Mouse (Mus musculus) kidney, postnatal 14 days (tissue): ENCODE data around the gene Rpl3l.
"Not testable (repeated sequence)": the region's sequence is repeated elsewhere in the genome, so short reads cannot be mapped to it uniquely, and the experiment has no call there.

Experiments
- DNase-seq: peaks from one replicate; pipeline ENCODE4 v3.0.0; 2022; ENCODE audit warnings: mixed read lengths

Rpl3l gene

DNA sequence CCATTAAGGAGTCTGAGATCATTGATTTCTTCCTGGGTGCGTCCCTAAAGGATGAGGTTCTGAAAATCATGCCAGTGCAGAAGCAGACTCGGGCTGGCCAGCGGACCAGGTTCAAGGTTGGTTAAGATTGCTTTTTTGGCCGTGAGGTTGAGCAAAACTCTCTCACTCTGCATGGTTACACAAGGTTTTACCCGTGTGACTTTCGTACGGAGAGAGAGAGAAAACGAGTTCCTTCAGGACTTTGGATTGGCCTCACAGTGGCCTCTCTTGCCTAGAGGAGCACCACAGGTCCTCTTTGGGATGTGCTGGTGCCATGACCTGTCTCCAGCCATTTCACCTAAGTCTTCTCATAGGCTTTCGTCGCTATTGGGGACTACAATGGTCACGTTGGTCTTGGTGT lies 7.0 kb upstream of the Rpl3l start:
- DNase-seq, result not testable (repeated sequence)

GRCm38 (mm10) chr17:24721383-24721955 lies 6.2 kb upstream of the Rpl3l start:
- not testable (repeated sequence) for DNase-seq

DNA sequence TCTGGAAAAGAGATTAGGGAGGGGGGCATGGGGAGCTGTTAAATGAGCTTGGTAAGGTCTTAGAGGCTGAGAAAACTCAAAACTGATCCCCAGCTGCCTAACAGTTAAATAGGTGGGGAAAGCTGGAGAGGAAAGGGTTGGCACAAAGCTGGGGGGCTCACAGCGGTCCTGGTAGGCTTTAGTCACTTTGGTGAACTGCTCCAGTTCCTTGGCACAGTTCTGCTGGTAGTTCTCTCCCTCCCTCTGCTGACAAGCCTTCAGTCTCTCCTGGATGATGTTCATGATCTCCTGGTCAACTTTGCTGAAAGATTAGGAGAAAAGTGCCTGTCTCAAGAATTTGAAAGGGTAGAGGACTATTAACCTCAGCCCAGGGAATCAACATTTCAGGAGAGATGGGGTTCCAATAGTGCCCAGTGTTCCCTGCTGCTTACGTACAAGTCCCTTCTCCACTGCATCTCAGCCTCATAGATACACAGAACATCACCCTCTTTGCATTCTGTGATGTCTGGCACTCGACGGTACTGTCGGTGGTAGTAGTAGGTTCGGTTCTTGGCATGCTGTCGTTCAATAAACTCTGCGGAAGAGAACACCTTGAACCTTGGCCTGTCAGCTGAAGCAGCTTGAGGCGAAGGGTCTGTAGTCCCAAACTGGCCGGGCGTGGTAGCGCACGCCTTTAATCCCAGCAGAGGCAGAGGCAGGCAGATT lies 5.2 kb upstream of the Rpl3l start:
- no peak for DNase-seq

GRCm38 (mm10) chr17:24723122-24723880 lies 4.3 kb upstream of the Rpl3l start:
- no peak for DNase-seq

- no peak for DNase-seq
These were observed 3.8 kb upstream of the Rpl3l start for GRCm38 (mm10) chr17:24723881-24724180.

- DNase-seq, result peak; percentile 97
These were observed 3.4 kb upstream of the Rpl3l start, which contains the start of gene Ndufb10 for GRCm38 (mm10) chr17:24724184-24724583. Gene Ndufb10, minus strand, starts transcription at chr17:24724478.

DNA sequence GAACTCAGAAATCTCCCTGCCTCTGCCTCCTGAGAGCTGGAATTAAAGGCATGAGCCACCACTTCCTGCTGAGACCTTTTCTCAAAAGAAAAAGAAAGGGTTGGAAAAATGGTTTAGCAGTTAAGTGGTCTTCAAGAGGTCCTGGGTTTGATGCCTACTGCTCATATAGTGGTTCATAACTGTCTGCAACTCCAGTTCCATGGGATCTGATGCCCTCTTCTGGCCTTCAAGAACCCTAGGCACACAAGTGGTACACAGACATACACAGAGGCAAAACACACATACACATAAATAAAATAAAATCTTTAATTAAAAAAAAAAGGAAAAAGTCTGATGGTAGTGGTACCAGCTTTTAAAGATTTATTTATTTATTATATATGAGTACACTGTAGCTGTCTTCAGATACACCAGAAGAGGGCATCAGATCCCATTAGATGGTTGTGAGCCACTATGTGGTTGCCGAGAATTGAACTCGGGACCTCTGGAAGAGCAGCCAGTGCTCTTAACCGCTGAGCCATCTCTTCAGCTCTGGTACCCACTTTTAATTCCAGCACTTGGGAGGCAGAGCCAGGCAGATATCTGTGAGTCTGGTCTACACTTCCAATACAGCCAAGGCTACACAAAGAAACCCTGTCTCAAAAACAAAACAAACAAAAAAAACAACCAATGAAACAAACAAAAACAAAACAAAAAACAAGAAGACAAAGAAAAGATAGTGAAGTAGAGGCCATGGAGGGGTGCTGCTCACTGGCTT lies 1.8 kb upstream of the Rpl3l start:
- no peak for DNase-seq

DNA sequence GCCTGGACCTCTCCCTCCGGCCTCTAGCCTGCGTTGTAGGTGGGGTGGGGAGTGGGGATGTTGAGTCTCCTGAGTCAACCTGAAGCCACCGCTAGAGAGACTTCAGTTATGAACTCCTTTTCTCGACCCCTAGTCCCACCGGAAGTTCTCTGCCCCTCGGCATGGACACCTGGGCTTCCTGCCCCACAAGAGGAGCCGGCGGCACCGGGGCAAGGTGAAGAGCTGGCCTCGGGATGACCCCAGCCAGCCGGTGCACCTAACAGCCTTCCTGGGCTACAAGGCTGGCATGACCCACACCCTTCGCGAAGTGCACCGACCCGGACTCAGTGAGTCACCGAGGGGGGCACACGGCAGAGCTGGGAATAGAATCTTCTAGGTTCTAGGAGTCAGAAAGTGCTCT lies 564 bp downstream of the Rpl3l start:
- DNase-seq, result no peak

GRCm38 (mm10) chr17:24729067-24729466 lies 1.4 kb downstream of the Rpl3l start:
- no peak for DNase-seq

GRCm38 (mm10) chr17:24730787-24731186 lies 3.2 kb downstream of the Rpl3l start:
- no peak for DNase-seq

DNA sequence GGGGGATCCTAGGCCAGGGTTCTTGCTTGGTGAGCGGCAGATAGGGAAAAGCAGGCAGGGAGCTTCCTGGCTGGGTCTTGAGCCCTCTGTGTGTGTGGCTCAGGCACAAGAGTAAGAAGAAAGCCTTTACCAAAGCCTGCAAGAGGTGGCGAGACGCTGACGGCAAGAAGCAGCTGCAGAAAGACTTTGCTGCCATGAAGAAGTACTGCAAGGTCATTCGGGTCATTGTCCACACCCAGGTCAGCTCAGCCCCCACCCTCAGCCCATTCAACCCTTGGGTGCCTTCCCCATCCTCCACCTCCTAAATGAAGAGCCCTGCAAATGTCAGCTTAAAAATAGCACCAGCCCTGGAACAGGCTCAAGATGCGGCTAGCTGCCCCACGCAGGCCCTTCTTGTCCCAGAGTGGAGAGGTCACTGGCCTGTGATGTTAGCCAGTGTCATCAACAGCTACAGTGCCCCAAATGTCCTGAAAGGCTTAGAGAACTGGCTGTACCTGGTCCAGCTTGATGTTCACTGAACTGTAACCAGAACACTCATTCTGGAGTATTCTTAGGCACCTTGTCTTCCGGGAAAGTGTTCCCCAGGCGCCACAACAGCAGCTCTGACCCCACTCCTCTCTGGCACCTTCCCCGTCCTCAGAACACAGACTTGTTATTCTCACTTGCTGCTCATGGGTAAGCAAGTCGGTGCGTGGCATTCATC lies 4.8 kb downstream of the Rpl3l start:
- no peak for DNase-seq

DNA sequence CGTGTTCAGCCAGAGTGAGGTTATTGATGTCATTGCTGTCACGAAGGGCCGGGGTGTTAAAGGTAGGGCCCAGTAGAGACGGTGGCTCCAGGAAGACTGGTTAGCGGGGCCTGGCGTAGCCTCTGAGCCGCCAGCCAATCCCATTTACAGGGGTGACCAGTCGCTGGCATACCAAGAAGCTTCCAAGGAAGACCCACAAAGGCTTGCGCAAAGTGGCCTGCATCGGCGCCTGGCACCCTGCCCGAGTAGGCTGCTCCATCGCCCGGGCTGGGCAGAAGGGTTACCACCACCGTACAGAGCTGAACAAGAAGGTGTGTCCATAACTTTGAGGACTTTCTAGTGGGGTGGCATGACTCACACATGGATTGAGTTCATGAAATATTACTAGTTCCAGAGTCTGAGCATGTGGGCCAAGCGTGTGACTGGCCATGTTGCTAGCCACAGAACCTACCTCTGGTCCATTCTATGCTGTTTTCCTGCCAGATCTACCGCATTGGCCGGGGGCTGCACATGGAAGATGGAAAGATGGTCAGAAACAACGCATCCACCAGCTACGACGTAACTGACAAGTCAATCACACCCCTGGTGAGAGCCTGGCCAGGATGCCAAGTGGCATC lies 5.9 kb downstream of the Rpl3l start:
- DNase-seq, result no peak

DNA sequence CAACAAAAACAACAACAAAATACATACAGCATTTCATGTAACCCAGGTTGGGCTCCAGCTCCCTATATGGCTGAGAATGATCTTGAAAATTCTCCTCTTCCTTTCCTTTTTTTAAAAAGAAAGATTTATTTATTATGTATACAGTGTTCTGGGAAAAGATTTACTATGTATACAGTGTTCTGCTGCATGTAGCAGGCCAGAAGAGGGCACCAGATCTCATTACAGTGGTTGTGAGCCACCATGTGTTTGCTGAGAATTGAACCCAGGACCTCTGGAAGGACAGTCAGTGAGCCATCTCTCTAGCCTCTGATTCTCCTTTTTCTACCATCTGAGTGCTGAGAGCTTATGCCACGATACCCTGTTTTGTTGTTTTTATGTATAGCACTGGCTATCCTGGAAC lies 6.9 kb downstream of the Rpl3l start:
- no peak for DNase-seq

DNA sequence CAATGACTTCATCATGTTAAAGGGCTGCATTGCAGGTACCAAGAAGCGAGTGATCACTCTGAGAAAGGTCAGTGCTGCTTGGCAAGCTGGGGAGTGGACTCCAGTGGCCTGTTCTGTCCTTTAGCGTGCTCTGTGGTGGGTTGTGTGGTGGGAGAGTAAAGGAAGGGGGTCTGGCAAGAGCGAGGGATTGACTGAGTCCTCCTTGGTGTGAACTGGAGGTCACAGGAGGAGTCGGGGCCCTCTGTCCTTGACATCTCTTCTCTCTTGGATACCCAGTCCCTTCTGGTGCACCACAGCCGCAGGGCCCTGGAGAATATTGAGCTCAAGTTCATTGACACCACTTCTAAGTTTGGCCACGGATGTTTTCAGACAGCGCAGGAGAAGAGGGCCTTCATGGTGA lies 7.8 kb downstream of the Rpl3l start:
- no peak for DNase-seq

DNA sequence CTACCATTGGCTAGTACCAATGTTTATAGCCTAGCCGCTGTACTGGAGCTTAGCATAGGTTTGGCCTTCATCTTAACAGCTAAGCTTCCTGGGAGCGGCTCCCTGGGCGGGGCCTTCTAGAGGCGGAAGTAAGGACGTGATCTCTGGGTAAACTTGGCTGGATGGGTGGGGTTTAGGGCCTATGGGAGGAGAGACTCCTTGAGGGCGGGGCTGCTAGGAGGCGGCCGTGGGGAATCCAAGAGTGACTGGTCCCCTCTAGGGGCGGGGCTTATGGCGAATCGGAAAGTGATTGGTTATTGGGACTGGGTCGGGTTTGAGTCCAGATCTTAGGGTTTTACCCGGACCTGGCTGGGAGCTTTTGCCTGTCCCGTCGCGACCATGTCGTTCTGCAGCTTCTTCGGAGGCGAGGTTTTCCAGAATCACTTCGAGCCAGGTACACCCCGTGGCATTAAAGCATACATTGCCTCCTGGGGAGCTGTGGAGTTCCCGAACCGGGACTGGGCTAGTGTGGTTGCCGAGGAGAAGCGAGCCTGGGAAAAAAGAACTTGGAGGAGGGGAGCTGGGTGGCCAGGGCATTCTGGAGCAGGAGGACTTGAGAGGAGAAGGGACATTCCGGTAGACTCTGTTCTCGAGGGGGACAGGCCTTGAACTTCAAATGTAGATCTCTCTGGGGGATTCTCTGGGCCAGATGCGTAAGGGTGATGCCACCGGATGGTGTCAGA lies 8.9 kb downstream of the Rpl3l start, which contains the start of gene Msrb1:
Gene Msrb1 (plus strand): TSS at position 313 of the 722 bp plus-strand sequence.
- peak; percentile 98 for DNase-seq

DNA sequence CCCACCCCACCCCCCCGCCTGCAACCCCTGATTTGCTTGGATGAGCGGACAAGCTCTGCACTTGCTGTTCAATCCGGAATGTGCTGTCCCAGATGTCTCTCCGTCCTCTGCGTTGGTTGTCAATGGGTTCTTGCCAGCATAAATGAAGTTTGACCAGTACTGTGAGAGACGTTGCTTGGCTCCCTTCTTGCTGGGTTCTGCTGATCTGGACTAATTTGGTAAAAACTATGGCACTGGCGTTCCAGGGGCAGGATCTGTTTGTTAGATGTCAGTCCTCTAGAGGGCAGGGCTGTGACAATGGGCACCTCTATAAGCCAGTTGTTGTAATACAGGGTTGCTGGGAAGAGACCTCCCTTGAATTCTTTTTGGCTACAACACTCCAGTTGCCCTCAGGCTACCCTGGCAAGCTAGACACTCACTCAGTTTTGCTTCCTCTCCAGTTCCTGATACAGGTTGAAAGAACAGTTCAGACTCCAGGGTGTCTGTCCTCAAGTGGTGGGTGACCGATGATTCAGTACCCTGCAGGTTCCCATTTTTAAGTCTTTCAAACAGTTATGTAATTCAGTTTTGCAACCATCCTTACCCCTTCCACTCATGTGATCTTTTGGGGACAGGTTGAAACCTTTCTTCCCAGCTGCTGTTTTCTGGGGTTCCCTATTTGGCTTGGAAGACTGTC lies 9.7 kb downstream of the Rpl3l start:
- peak; percentile 44 for DNase-seq

GRCm38 (mm10) chr17:24738238-24738637 lies 10.6 kb downstream of the Rpl3l start:
- peak; percentile 72 for DNase-seq

GRCm38 (mm10) chr17:24739926-24740325 lies 12.3 kb downstream of the Rpl3l start:
- DNase-seq, result no peak

DNA sequence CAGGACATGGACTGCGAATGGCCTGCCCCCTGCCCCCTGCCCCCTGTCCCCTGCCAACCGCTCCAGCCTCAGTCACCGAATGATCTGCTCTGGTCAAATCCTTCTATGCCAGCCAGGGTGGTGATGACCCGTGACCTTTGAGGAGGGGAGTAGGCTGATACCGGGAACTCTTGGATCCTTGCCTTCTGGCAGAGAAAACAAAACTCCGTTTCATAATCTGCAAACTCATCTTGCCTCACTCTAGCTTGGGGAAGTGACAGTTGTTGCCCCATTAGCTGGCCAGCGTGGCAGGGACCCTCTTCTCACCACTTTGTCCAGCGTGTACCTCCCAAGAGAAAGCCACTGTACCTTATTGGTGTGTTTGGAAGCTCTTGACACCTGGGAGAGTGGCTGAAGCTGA lies 14.7 kb downstream of the Rpl3l start:
- DNase-seq, result no peak

- DNase-seq, result no peak
These were observed 16.3 kb downstream of the Rpl3l start for GRCm38 (mm10) chr17:24743896-24744295.

DNA sequence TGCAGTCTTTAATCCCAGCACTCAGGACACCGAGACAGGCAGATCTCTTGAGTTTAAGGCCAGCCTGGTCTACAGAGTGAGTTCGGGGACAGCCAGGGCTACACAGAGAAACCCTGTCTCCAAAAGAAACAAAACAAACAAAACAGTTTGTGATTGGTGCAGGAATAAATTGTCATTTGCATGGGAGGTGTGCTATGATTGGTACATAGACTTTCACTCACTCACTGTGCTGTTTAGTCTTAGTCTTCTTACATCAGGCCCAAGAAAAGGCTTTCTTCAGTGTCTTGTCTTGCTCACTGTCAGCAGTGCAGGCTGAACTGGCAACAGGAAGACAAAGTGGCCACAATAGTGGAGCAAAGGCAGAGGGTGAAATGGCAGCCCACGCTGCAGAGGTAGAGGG lies 16.8 kb downstream of the Rpl3l start:
- DNase-seq, result no peak
